Mouse (Mus musculus) right cerebral cortex, postnatal 36 days (tissue): ENCODE results near the gene Txnrd1.

Source experiments
- DNase-seq, 2 experiments: peaks; one replicate each; pipeline ENCODE4 v3.0.0; 2022; ENCODE audit warnings: low spot score in 2 of 2, mixed read lengths in 1 of 2

Txnrd1 gene

GRCm38 (mm10) chr10:82918675-82919074 lies 84.9 kb downstream of the Txnrd1 start:
- no peak for DNase-seq

GRCm38 (mm10) chr10:82919404-82919980 lies 85.7 kb downstream of the Txnrd1 start:
- peak; percentile 60 to 79 for DNase-seq

- no peak for DNase-seq
Observed at GRCm38 (mm10) chr10:82923547-82923946, 89.8 kb downstream of the Txnrd1 start.

GRCm38 (mm10) chr10:82924750-82925149 lies 91.0 kb downstream of the Txnrd1 start:
- DNase-seq = no peak

GRCm38 (mm10) chr10:82925624-82926023 lies 91.9 kb downstream of the Txnrd1 start:
- DNase-seq = no peak

GRCm38 (mm10) chr10:82935018-82935633 lies 101.4 kb downstream of the Txnrd1 start:
- no peak for DNase-seq

GRCm38 (mm10) chr10:82935774-82936173 lies 102.0 kb downstream of the Txnrd1 start:
- no peak for DNase-seq
